Comparison of ENCODE assay signal across 17 mouse cellular contexts in genomic region chr5:24537618-24538017, GRCm38 (mm10). TPM values are rescaled to one million over a fixed set of nuclear protein-coding genes. Genes with fewer than 3 reads are reported as not detected.
DNase-seq lines count a peak whose midpoint lies in the region; ATAC-seq and TF ChIP-seq lines count a peak whose summit lies in the region.
"Had no signal": no experiment of that assay in that cellular context is flagged by ENCODE, and none has a peak within 500 bp of the region (broad histone marks: within the 10 kb centered on the region; RNA-seq: fewer than 3 reads in every experiment).

No protein-coding gene starts in this region.

- no peak overlapping the region for H3K4me2 ChIP-seq in heart, postnatal 0 days (ENCODE audit: low read depth, low read length)
- H3K4me2 ChIP-seq in intestine, embryonic 15.5 days (replicated peaks), result no peak overlapping the region
- H3K4me2 ChIP-seq: embryonic facial prominence, embryonic 12.5 days; forebrain, embryonic 12.5 days; kidney, embryonic 15.5 days; lung, embryonic 14.5 days; stomach, embryonic 15.5 days had no signal

- intact Hi-C loops in heart, postnatal 25 days (cut with DNase I), result no loop called here
- intact Hi-C loops in heart, postnatal 14 days (cut with DNase I), result no loop called here

- no peak for TF ChIP-seq POLR2A in ES-Bruce4 (IDR thresholded peaks at IDR 0.05; ENCODE audit: insufficient read depth, low read length)

- no peak for ATAC-seq in heart, postnatal 0 days (ENCODE audit: insufficient read depth, low read depth)
- no peak for ATAC-seq in intestine, embryonic 15.5 days
- ATAC-seq: CD4-positive, CD25-positive, alpha-beta regulatory T cell, adult 4 months had no signal

- no peak for TF ChIP-seq CTCF in heart, postnatal 0 days (IDR thresholded peaks at IDR 0.05; ENCODE audit: low read depth)
- TF ChIP-seq CTCF in E14TG2a.4 (conservative IDR thresholded peaks at IDR 0.05; ENCODE audit: low read length) (no peak), ES-Bruce4 (IDR thresholded peaks at IDR 0.05; ENCODE audit: low read depth, low read length) (no peak)

- H3K27me3 ChIP-seq in heart, postnatal 0 days (ENCODE audit: control insufficient read depth, insufficient read depth, low read length), result no peaks in the 10 kb centered on the region; the same call in 1 of the 2 replicates
- H3K27me3 ChIP-seq in E14TG2a.4 (ENCODE audit: insufficient read depth, low read length) (peaks cover 29% of the 10 kb centered on the region), ES-Bruce4 (ENCODE audit: control insufficient read depth, insufficient read depth, low read length, poor library complexity, severe bottlenecking) (no peaks in the 10 kb centered on the region)
- peaks cover 6% of the 10 kb centered on the region for H3K27me3 ChIP-seq in intestine, embryonic 15.5 days (replicated peaks)
- H3K27me3 ChIP-seq: stomach, embryonic 15.5 days had no signal

- H3K4me1 ChIP-seq in heart, postnatal 0 days (ENCODE audit: control insufficient read depth, insufficient read depth), result peaks cover 27% of the 10 kb centered on the region
- H3K4me1 ChIP-seq in E14TG2a.4 (replicated peaks; ENCODE audit: low read depth, low read length), result peaks cover 61% of the 10 kb centered on the region
- H3K4me1 ChIP-seq in ES-Bruce4 (ENCODE audit: control insufficient read depth, insufficient read depth, low read length), result no peaks in the 10 kb centered on the region
- peaks cover 14% of the 10 kb centered on the region for H3K4me1 ChIP-seq in intestine, embryonic 15.5 days (replicated peaks)

- peak; percentile 12 for DNase-seq in heart, postnatal 0 days (ENCODE audit: low spot score)
- DNase-seq in heart, postnatal 25 days (ENCODE audit: low spot score), result no peak
- peak; percentile 46 to 58 for DNase-seq in heart, postnatal 14 days
- DNase-seq in cerebellum, adult 11 months, result no peak
- DNase-seq: liver; lung, embryonic 14.5 days had no signal

- no peak overlapping the region for H3K4me3 ChIP-seq in heart, postnatal 0 days (ENCODE audit: low read depth, low read length)
- peak overlapping the region; percentile 56 for H3K4me3 ChIP-seq in E14TG2a.4 (replicated peaks; ENCODE audit: low read length)
- peak overlapping the region; percentile 14; the same call in 1 of the 2 replicates for H3K4me3 ChIP-seq in ES-Bruce4 (ENCODE audit: low read depth, low read length)
- no peak overlapping the region for H3K4me3 ChIP-seq in intestine, embryonic 15.5 days (replicated peaks)
- H3K4me3 ChIP-seq: embryonic facial prominence, embryonic 12.5 days; forebrain, embryonic 12.5 days; kidney, embryonic 15.5 days; layer of hippocampus, adult 2 months; stomach, embryonic 15.5 days had no signal

- no peaks in the 10 kb centered on the region for H3K9me3 ChIP-seq in heart, postnatal 0 days (replicated peaks; ENCODE audit: control insufficient read depth, low read length)
- H3K9me3 ChIP-seq in E14TG2a.4 (ENCODE audit: low read length) (no peaks in the 10 kb centered on the region), ES-Bruce4 (replicated peaks; ENCODE audit: control insufficient read depth, insufficient read depth, low read length, poor library complexity, severe bottlenecking) (no peaks in the 10 kb centered on the region)
- no peaks in the 10 kb centered on the region for H3K9me3 ChIP-seq in intestine, embryonic 15.5 days
- H3K9me3 ChIP-seq: embryonic facial prominence, embryonic 12.5 days; forebrain, embryonic 12.5 days; kidney, embryonic 15.5 days; stomach, embryonic 15.5 days had no signal

- peaks cover 9% of the 10 kb centered on the region; the same call in 1 of the 2 replicates for H3K36me3 ChIP-seq in heart, postnatal 0 days (replicated peaks; ENCODE audit: control insufficient read depth, insufficient read depth, low read length)
- H3K36me3 ChIP-seq in E14TG2a.4 (ENCODE audit: insufficient read depth, low read length) (no peaks in the 10 kb centered on the region), ES-Bruce4 (ENCODE audit: control insufficient read depth, insufficient read depth, low read length, poor library complexity, severe bottlenecking) (no peaks in the 10 kb centered on the region)
- H3K36me3 ChIP-seq in intestine, embryonic 15.5 days, result no peaks in the 10 kb centered on the region
- H3K36me3 ChIP-seq: embryonic facial prominence, embryonic 12.5 days; forebrain, embryonic 12.5 days; kidney, embryonic 15.5 days; stomach, embryonic 15.5 days had no signal

- no peak overlapping the region for H3K27ac ChIP-seq in heart, postnatal 0 days (ENCODE audit: low read depth)
- no peak overlapping the region for H3K27ac ChIP-seq in ES-Bruce4 (ENCODE audit: insufficient read depth, low read length)
- no peak overlapping the region for H3K27ac ChIP-seq in intestine, embryonic 15.5 days
- H3K27ac ChIP-seq: embryonic facial prominence, embryonic 12.5 days; forebrain, embryonic 12.5 days; kidney, embryonic 15.5 days; layer of hippocampus, adult 2 months; stomach, embryonic 15.5 days had no signal

- H3K9ac ChIP-seq in heart, postnatal 0 days (replicated peaks; ENCODE audit: low read depth, low read length), result no peak overlapping the region
- H3K9ac ChIP-seq in ES-Bruce4 (ENCODE audit: low read depth, poor library complexity, severe bottlenecking), result no peak overlapping the region
- no peak overlapping the region for H3K9ac ChIP-seq in intestine, embryonic 15.5 days
- H3K9ac ChIP-seq: embryonic facial prominence, embryonic 12.5 days; forebrain, embryonic 12.5 days; kidney, embryonic 15.5 days; lung, embryonic 14.5 days; stomach, embryonic 15.5 days had no signal

- WGBS in heart, postnatal 0 days, result 59% methylated on average over 16 of the region's 16 CpGs
- WGBS in intestine, embryonic 15.5 days, result 69% methylated on average over 16 of the region's 16 CpGs

- no peak for TF ChIP-seq EP300 in heart, postnatal 0 days (IDR thresholded peaks at IDR 0.05; ENCODE audit: low read depth)
- no peak for TF ChIP-seq EP300 in ES-Bruce4 (IDR thresholded peaks at IDR 0.05; ENCODE audit: insufficient read depth, low read depth, low read length)

RNA-seq across cellular contexts. Expression of gene Asb10, which starts 3.2 kb away (rescaled TPM):
- 34.4 and 44.0 TPM in 2 replicates for total RNA-seq in heart, postnatal 0 days (2014; rRNA removed; ENCODE audit: low replicate concordance)
- polyA plus RNA-seq in heart, postnatal 0 days (2015; fragmentation: Nextera tagmentation; extraction: Ambion mirVana), result 20.8 and 24.3 TPM in 2 replicates
- 10 to 100 TPM; 85.1 to 85.9 TPM for total RNA-seq in heart, postnatal 25 days (2021)
- not detected in 2 replicates for polyA plus RNA-seq in ES-Bruce4 (2011; ENCODE audit: insufficient read depth, insufficient read length, low read depth, missing spikeins)
- total RNA-seq in heart, postnatal 14 days (2021), result 10 to 100 TPM; 70.2 to 72.5 TPM
- polyA plus RNA-seq in intestine, embryonic 15.5 days (2015; fragmentation: Nextera tagmentation; extraction: Ambion mirVana), result 0.33 and 0.40 TPM in 2 replicates
- total RNA-seq: left cerebral cortex, adult 18-20 months had no signal
- polyA plus RNA-seq: CD4-positive, CD25-positive, alpha-beta regulatory T cell, adult 4 months had no signal

RNA-seq across cellular contexts. Expression of gene Gbx1, which starts 10.6 kb away (rescaled TPM):
- total RNA-seq in heart, postnatal 0 days (2014; rRNA removed; ENCODE audit: low replicate concordance), result not detected in 2 replicates
- polyA plus RNA-seq in heart, postnatal 0 days (2015; fragmentation: Nextera tagmentation; extraction: Ambion mirVana), result not detected in 2 replicates
- not detected for total RNA-seq in heart, postnatal 25 days (2021)
- polyA plus RNA-seq in ES-Bruce4 (2011; ENCODE audit: insufficient read depth, insufficient read length, low read depth, missing spikeins), result 0.20 TPM in 1 of 2 replicates, not detected in the other
- total RNA-seq in heart, postnatal 14 days (2021), result not detected
- 0.06 TPM in 1 of 2 replicates, not detected in the other for polyA plus RNA-seq in intestine, embryonic 15.5 days (2015; fragmentation: Nextera tagmentation; extraction: Ambion mirVana)
- polyA plus RNA-seq: CD4-positive, CD25-positive, alpha-beta regulatory T cell, adult 4 months; heart, embryonic 16.5 days had no signal

RNA-seq across cellular contexts. Expression of gene 4931409K22Rik, which starts 19.0 kb away (rescaled TPM):
- total RNA-seq in heart, postnatal 0 days (2014; rRNA removed; ENCODE audit: low replicate concordance), result not detected in 2 replicates
- not detected in 2 replicates for polyA plus RNA-seq in heart, postnatal 0 days (2015; fragmentation: Nextera tagmentation; extraction: Ambion mirVana)
- total RNA-seq in heart, postnatal 25 days (2021), result not detected
- polyA plus RNA-seq in ES-Bruce4 (2011; ENCODE audit: insufficient read depth, insufficient read length, low read depth, missing spikeins), result not detected in 2 replicates
- total RNA-seq in heart, postnatal 14 days (2021), result not detected
- 0.05 and 0.08 TPM in 2 replicates for polyA plus RNA-seq in intestine, embryonic 15.5 days (2015; fragmentation: Nextera tagmentation; extraction: Ambion mirVana)
- total RNA-seq: layer of hippocampus, adult 2 months; left cerebral cortex, adult 18-20 months had no signal
- polyA plus RNA-seq: CD4-positive, CD25-positive, alpha-beta regulatory T cell, adult 4 months; heart, embryonic 16.5 days; lung, embryonic 14.5 days had no signal

RNA-seq across cellular contexts. Expression of gene Abcf2, which starts 39.6 kb away (rescaled TPM):
- 53.7 and 56.0 TPM in 2 replicates for total RNA-seq in heart, postnatal 0 days (2014; rRNA removed; ENCODE audit: low replicate concordance)
- 46.0 and 49.6 TPM in 2 replicates for polyA plus RNA-seq in heart, postnatal 0 days (2015; fragmentation: Nextera tagmentation; extraction: Ambion mirVana)
- total RNA-seq in heart, postnatal 25 days (2021), result 10 to 100 TPM; 48.0 to 53.2 TPM
- 113 and 120 TPM in 2 replicates for polyA plus RNA-seq in ES-Bruce4 (2011; ENCODE audit: insufficient read depth, insufficient read length, low read depth, missing spikeins)
- total RNA-seq in heart, postnatal 14 days (2021), result 10 to 100 TPM; 44.0 to 45.7 TPM
- polyA plus RNA-seq in intestine, embryonic 15.5 days (2015; fragmentation: Nextera tagmentation; extraction: Ambion mirVana), result 86.0 and 87.1 TPM in 2 replicates

RNA-seq across cellular contexts. Expression of gene Chpf2, which starts 48.9 kb away (rescaled TPM):
- total RNA-seq in heart, postnatal 0 days (2014; rRNA removed; ENCODE audit: low replicate concordance), result 34.9 and 64.4 TPM in 2 replicates
- 10.5 and 13.2 TPM in 2 replicates for polyA plus RNA-seq in heart, postnatal 0 days (2015; fragmentation: Nextera tagmentation; extraction: Ambion mirVana)
- total RNA-seq in heart, postnatal 25 days (2021), result 1 to 10 TPM; 7.8 to 9.7 TPM
- polyA plus RNA-seq in ES-Bruce4 (2011; ENCODE audit: insufficient read depth, insufficient read length, low read depth, missing spikeins), result 5.7 and 8.3 TPM in 2 replicates
- total RNA-seq in heart, postnatal 14 days (2021), result 10 to 100 TPM; 12.4 to 14.3 TPM
- polyA plus RNA-seq in intestine, embryonic 15.5 days (2015; fragmentation: Nextera tagmentation; extraction: Ambion mirVana), result 14.7 and 16.0 TPM in 2 replicates

Comparison
In these comparisons a context has a peak if more than half of its experiments do, and no peak if none do; other contexts are left out.
1. DNase-seq: peak in heart, postnatal 0 days (single experiment) and heart, postnatal 14 days (2 of 2); none in heart, postnatal 25 days (single experiment) and cerebellum, adult 11 months (single experiment).
2. H3K4me3 ChIP-seq: peak in E14TG2a.4 (single experiment) and ES-Bruce4 (single experiment); none in heart, postnatal 0 days (single experiment) and intestine, embryonic 15.5 days (single experiment).